Mouse (Mus musculus): ENCODE measurements around the gene Slc38a10. TPM values are rescaled to one million over a fixed set of nuclear protein-coding genes. Genes with fewer than 3 reads are reported as not detected.

Slc38a10 gene
- total and polyA plus RNA-seq, 3 experiments = 52.8 to 92.4 (median 69.5) TPM

DNA sequence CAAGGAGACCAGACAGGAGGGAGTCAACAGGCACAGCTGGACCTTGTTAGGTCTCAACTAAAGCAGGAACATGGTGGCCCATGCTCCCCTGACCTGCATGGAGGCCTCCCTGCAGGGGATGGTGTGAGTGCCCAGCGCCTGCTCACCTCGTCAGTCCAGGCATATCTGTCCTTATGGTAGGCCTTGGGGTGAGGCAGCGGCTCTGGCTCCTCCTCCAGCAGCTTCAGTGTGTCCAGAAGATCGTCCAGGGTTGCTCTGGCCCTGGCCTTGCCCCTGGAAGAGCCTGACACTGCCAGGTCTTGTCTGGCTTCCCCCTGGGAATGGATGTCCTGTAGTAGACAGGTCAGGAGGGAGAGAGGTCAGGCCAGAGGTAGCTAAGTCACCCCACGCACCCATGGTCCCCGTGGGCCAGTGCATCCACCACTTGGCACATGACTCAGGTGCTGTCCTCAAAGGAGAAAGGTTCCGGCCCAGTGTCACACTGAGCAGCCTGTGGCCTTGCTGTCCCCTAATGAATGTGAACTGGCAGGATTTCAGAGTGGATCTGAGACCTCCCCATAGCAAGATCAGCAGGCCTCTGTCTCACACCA lies 79.3 kb downstream of the Slc38a10 start:
- Histone ChIP-seq H3K36me3 (replicated peaks) (peaks cover 99% of the 10 kb centered on the region), H3K9me3 (replicated peaks) (no peaks in the 10 kb centered on the region), H3K4me1 (ENCODE audit: insufficient read depth, low read depth, low read length) (peaks cover 2% of the 10 kb centered on the region; the same call in 1 of the 2 replicates), H3K4me3 (ENCODE audit: low read depth, low read length) (no peak overlapping the region), H3K27me3 (ENCODE audit: insufficient read depth, low read length) (no peaks in the 10 kb centered on the region)
- no peak for ATAC-seq (ENCODE audit: extremely low read depth, insufficient number of reproducible peaks, low FRiP score, poor library complexity, severe bottlenecking)
- TF ChIP-seq CTCF (IDR thresholded peaks at IDR 0.05; ENCODE audit: low read depth, low read length) (no peak), TAL1 (conservative IDR thresholded peaks at IDR 0.05; ENCODE audit: low read depth, low read length) (no peak), POLR2AphosphoS5 (IDR thresholded peaks at IDR 0.05; ENCODE audit: insufficient replicate concordance, low read depth, low read length) (no peak), GATA1 (IDR thresholded peaks at IDR 0.05; ENCODE audit: borderline replicate concordance, low read length) (no peak), GATA2 (IDR thresholded peaks at IDR 0.05; ENCODE audit: borderline replicate concordance, low read depth, low read length) (no peak)
- no peak for DNase-seq (ENCODE audit: low spot score)

DNA sequence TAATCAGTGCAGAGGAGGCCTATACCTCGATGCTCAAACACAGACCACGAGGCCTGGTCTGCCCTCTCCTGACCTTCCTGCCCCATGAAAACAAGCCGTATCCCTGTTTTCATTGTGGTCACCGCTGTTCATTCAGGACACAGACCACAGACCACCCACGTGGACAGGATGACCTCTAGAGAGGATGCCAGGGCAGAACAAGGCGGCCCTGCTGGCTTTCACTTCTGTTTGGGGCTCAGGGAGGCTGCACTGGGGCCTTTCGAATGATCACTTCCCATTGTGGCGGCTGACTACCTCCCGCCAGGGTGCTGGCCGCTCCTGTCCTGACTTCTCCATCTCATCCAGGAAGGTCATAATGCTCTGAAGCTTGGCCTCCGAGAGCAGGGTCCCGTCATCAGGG lies 80.1 kb downstream of the Slc38a10 start:
- ATAC-seq (ENCODE audit: extremely low read depth, insufficient number of reproducible peaks, low FRiP score, poor library complexity, severe bottlenecking) = no peak
- Histone ChIP-seq H3K36me3 (replicated peaks) (peaks cover 99% of the 10 kb centered on the region), H3K4me3 (ENCODE audit: low read depth, low read length) (no peak overlapping the region), H3K27me3 (ENCODE audit: insufficient read depth, low read length) (no peaks in the 10 kb centered on the region), H3K4me1 (ENCODE audit: insufficient read depth, low read depth, low read length) (peaks cover 2% of the 10 kb centered on the region; the same call in 1 of the 2 replicates), H3K9me3 (replicated peaks) (no peaks in the 10 kb centered on the region)
- TF ChIP-seq CTCF (IDR thresholded peaks at IDR 0.05; ENCODE audit: low read depth, low read length) (no peak), GATA2 (IDR thresholded peaks at IDR 0.05; ENCODE audit: borderline replicate concordance, low read depth, low read length) (no peak), TAL1 (conservative IDR thresholded peaks at IDR 0.05; ENCODE audit: low read depth, low read length) (no peak), GATA1 (IDR thresholded peaks at IDR 0.05; ENCODE audit: borderline replicate concordance, low read length) (no peak)
- DNase-seq (ENCODE audit: low spot score) = no peak

DNA sequence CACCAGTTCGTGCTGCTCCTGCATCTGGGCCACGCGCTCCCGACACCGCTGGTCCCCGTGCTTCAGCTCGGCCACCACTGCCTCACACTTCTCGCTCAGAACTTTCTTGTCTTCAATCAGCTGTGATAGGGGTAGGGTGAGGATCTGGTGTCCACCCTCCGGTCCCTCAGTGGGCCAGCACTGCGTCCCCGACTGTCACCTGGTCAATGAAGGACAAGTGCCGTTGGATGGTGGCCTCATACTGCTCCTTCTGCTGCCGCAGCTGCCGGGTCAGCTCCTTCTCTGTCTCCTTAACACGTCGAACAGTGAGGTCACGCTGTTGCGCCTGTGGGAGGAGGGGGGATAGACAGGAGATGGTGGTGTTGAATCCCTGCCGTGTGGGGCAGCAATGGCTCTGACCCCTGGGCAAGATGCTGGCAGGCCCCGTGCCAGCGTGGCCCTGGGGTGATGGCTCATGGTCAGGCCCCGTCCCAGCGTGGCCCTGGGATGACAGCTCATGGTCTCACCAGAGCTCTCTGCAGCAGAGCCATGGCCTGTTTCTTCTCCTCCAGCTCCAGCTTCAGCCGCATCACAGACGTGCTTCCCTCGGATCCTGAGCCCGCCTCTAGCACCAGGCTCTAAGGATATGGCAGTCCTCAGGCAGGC lies 80.7 kb downstream of the Slc38a10 start:
- Histone ChIP-seq H3K4me1 (ENCODE audit: insufficient read depth, low read depth, low read length) (peaks cover 2% of the 10 kb centered on the region; the same call in 1 of the 2 replicates), H3K9me3 (replicated peaks) (no peaks in the 10 kb centered on the region), H3K36me3 (replicated peaks) (peaks cover 99% of the 10 kb centered on the region), H3K4me3 (ENCODE audit: low read depth, low read length) (no peak overlapping the region), H3K27me3 (ENCODE audit: insufficient read depth, low read length) (no peaks in the 10 kb centered on the region)
- no peak for ATAC-seq (ENCODE audit: extremely low read depth, insufficient number of reproducible peaks, low FRiP score, poor library complexity, severe bottlenecking)
- TF ChIP-seq CTCF (IDR thresholded peaks at IDR 0.05; ENCODE audit: low read depth, low read length) = no peak
- DNase-seq (ENCODE audit: low spot score) = no peak

DNA sequence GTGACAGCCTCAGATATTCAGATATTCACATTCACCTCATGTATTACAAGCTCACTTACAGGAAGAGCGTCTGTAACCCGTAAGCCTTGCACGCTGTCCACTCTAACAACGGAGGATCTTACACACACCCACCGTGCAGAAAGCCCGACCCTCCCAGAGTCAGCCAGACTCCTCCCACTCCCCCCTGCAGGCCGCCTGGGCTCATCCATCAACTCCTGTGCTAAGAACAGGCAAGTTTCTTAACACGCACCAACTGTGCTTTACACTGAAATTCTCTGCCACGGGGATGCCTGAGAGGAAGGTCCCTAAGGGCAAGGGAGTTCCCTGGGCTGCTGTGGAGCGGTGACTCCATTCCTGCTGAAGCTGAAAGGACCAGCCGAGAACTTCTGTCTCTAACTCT lies 81.9 kb downstream of the Slc38a10 start:
- DNase-seq (ENCODE audit: low spot score) = no peak
- TF ChIP-seq TAL1 (conservative IDR thresholded peaks at IDR 0.05; ENCODE audit: low read depth, low read length) (no peak), POLR2AphosphoS5 (IDR thresholded peaks at IDR 0.05; ENCODE audit: insufficient replicate concordance, low read depth, low read length) (no peak), GATA1 (IDR thresholded peaks at IDR 0.05; ENCODE audit: borderline replicate concordance, low read length) (no peak), GATA2 (IDR thresholded peaks at IDR 0.05; ENCODE audit: borderline replicate concordance, low read depth, low read length) (no peak), CTCF (IDR thresholded peaks at IDR 0.05; ENCODE audit: low read depth, low read length) (no peak)

DNA sequence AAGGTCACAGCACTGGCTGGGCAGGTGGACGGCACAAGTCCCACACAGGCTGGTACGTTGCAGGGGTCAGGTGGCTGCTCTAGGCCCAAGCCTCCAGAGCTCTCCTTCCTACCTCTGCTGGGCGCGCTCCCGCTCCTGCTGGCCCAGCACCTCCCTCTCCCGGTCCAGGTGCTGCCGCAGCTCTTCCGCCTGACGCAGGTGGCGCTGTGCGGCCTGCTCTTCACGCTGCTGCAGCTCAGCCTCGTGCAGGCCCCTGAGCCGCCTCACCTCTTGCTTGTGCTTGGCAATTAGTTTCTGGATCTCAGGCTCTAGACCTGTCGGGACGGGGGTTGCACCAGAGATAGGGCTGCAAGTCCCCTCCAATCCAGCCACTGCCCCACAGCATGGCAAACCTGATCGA lies 83.3 kb downstream of the Slc38a10 start:
- Histone ChIP-seq H3K4me3 (ENCODE audit: low read depth, low read length) (no peak overlapping the region), H3K4me1 (ENCODE audit: insufficient read depth, low read depth, low read length) (peaks cover 7% of the 10 kb centered on the region), H3K36me3 (replicated peaks) (peaks cover 92% of the 10 kb centered on the region), H3K27me3 (ENCODE audit: insufficient read depth, low read length) (no peaks in the 10 kb centered on the region), H3K9me3 (replicated peaks) (no peaks in the 10 kb centered on the region)
- no peak for DNase-seq (ENCODE audit: low spot score)
- TF ChIP-seq GATA2 (IDR thresholded peaks at IDR 0.05; ENCODE audit: borderline replicate concordance, low read depth, low read length) (no peak), POLR2AphosphoS5 (IDR thresholded peaks at IDR 0.05; ENCODE audit: insufficient replicate concordance, low read depth, low read length) (no peak), CTCF (IDR thresholded peaks at IDR 0.05; ENCODE audit: low read depth, low read length) (no peak), TAL1 (conservative IDR thresholded peaks at IDR 0.05; ENCODE audit: low read depth, low read length) (no peak), GATA1 (IDR thresholded peaks at IDR 0.05; ENCODE audit: borderline replicate concordance, low read length) (no peak)
- ATAC-seq (ENCODE audit: extremely low read depth, insufficient number of reproducible peaks, low FRiP score, poor library complexity, severe bottlenecking) = no peak

More for the DNA sequence above, 81.9 kb downstream of the Slc38a10 start:
- no peak overlapping the region for H3K4me3 ChIP-seq (ENCODE audit: low read depth, low read length)
- H3K4me1 ChIP-seq (ENCODE audit: insufficient read depth, low read depth, low read length) = peaks cover 5% of the 10 kb centered on the region
- no peak for ATAC-seq (ENCODE audit: extremely low read depth, insufficient number of reproducible peaks, low FRiP score, poor library complexity, severe bottlenecking)
- H3K9me3 ChIP-seq (replicated peaks) = no peaks in the 10 kb centered on the region
- peaks cover 100% of the 10 kb centered on the region for H3K36me3 ChIP-seq (replicated peaks)
- H3K27me3 ChIP-seq (ENCODE audit: insufficient read depth, low read length) = no peaks in the 10 kb centered on the region

DNA sequence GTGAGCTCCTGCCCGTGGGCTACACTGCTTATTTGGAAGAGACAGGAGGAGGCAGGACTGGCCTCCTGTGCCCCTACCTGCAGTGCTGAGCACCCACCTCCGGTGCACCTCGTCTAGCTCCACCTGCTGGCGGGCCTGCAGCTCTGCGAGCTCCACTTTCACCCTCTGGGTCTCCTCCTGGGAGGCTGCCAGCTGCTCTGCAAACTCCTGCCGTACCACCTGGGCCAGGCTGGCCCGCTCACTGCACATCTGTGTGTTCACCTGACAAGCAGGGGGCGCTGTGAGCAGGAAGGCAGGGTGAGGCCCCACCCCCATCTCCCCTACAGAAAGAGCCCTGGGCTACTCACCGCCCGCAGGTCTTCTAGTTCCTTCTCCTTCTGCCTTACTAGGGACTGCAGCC lies 85.9 kb downstream of the Slc38a10 start:
- no peak overlapping the region for H3K4me3 ChIP-seq (ENCODE audit: low read depth, low read length)
- peak; percentile 54 for DNase-seq (ENCODE audit: low spot score)
- no peak for ATAC-seq (ENCODE audit: extremely low read depth, insufficient number of reproducible peaks, low FRiP score, poor library complexity, severe bottlenecking)

More for the DNA sequence above, 85.9 kb downstream of the Slc38a10 start:
- TF ChIP-seq CTCF (IDR thresholded peaks at IDR 0.05; ENCODE audit: low read depth, low read length) (peak; percentile 53; the same call in 1 of the 2 replicates), TAL1 (conservative IDR thresholded peaks at IDR 0.05; ENCODE audit: low read depth, low read length) (no peak), POLR2AphosphoS5 (IDR thresholded peaks at IDR 0.05; ENCODE audit: insufficient replicate concordance, low read depth, low read length) (no peak), GATA1 (IDR thresholded peaks at IDR 0.05; ENCODE audit: borderline replicate concordance, low read length) (no peak)
- H3K4me1 ChIP-seq (ENCODE audit: insufficient read depth, low read depth, low read length) = peaks cover 7% of the 10 kb centered on the region
- H3K36me3 ChIP-seq (replicated peaks) = peaks cover 66% of the 10 kb centered on the region
- H3K9me3 ChIP-seq (replicated peaks) = no peaks in the 10 kb centered on the region
- peaks cover 12% of the 10 kb centered on the region for H3K27me3 ChIP-seq (ENCODE audit: insufficient read depth, low read length)

All from G1E (cell line).